Mouse (Mus musculus) neural tube, embryonic 14.5 days (tissue): ENCODE data around the gene Olfr588-ps1. TPM values are rescaled to one million over a fixed set of nuclear protein-coding genes. Genes with fewer than 3 reads are reported as not detected.
"Not testable (repeated sequence)": the region's sequence is repeated elsewhere in the genome, so short reads cannot be mapped to it uniquely, and the experiment has no call there.

Experiments
- ATAC-seq: fragments of 200-750 bp; cut with Nextera tagmentation; 2 replicates; pipeline ENCODE4 v1.8.0; 2017; ENCODE audit warnings: low read depth, mild to moderate bottlenecking, moderate TSS enrichment, moderate library complexity
- H3K27ac ChIP-seq: fragments of 300-500 bp; sonication (generic); 2 replicates; pipeline ENCODE4 v1.5.1; 2014; ENCODE audit warnings: low read depth, mild to moderate bottlenecking, control low read depth, low read length, moderate library complexity, mixed read lengths
- H3K27me3 ChIP-seq: fragments of 300-500 bp; sonication (generic); 2 replicates; pipeline ENCODE4 v1.6.1; 2014; ENCODE audit warnings: low read length; ENCODE audit not compliant: control insufficient read depth, insufficient read depth
- H3K36me3 ChIP-seq: fragments of 300-500 bp; sonication (generic); 2 replicates; pipeline ENCODE4 v1.6.1; 2014; ENCODE audit warnings: low read length, mixed read lengths; ENCODE audit not compliant: control insufficient read depth, insufficient read depth
- H3K4me1 ChIP-seq: fragments of 300-500 bp; sonication (generic); 2 replicates; pipeline ENCODE4 v1.6.1; 2014; ENCODE audit warnings: low read length; ENCODE audit not compliant: control insufficient read depth, insufficient read depth
- H3K4me2 ChIP-seq: fragments of 300-500 bp; sonication (generic); 2 replicates; pipeline ENCODE4 v1.6.1; 2014; ENCODE audit warnings: mild to moderate bottlenecking, low read depth, low read length, control low read depth
- H3K4me3 ChIP-seq: fragments of 300-500 bp; sonication (generic); 2 replicates; pipeline ENCODE4 v1.5.1; 2014; ENCODE audit warnings: low read depth, low read length, control low read depth, mixed read lengths
- H3K9ac ChIP-seq: fragments of 300-500 bp; sonication (generic); replicated peaks from 2 replicates; pipeline ENCODE4 v1.6.1; 2014; ENCODE audit warnings: low read depth, mild to moderate bottlenecking, control low read depth, low read length, mixed read lengths
- H3K9me3 ChIP-seq: fragments of 300-500 bp; sonication (generic); 2 replicates; pipeline ENCODE4 v1.6.1; 2016; ENCODE audit warnings: low read length; ENCODE audit not compliant: control insufficient read depth
- WGBS: fragments of 180-500 bp; shearing (Covaris S2); extraction: QIAGEN DNeasy Blood & Tissue Kit; methylation state at CpG from one replicate; pipeline ENCODE4 v1.1.7; 2014; 5-methylcytosine and 5-hydroxymethylcytosine counted together
- polyA plus RNA-seq: library from polyadenylated mRNA; unstranded; fragments of >200 nt; fragmentation: Nextera tagmentation; extraction: Ambion mirVana; gene quantifications from 2 replicates; pipeline ENCODE4 v1.2.1, GENCODE M21; 2014

Gene Olfr588-ps1
- not detected in 2 replicates for polyA plus RNA-seq

- 69% methylated on average over 1 of the region's 1 CpGs for WGBS
- no peaks in the 10 kb centered on the region for H3K4me1 ChIP-seq
- no peak for ATAC-seq
Measured at GRCm38 (mm10) chr7:103140579-103140978, at the start of gene Olfr588-ps1. Gene Olfr588-ps1 (plus strand): TSS chr7:103140879.

GRCm38 (mm10) chr7:103097420-103097819, 43.3 kb upstream of the Olfr588-ps1 start, which contains the start of gene Olfr585:
Gene Olfr585 (plus strand): TSS chr7:103097720.
- no peak within 1 kb of the TSS for H3K27ac ChIP-seq
- H3K4me2 ChIP-seq = no peak within 1 kb of the TSS
- no peak within 1 kb of the TSS for H3K9ac ChIP-seq
- no peaks in the 10 kb centered on the region for H3K27me3 ChIP-seq
- 93% methylated on average over 1 of the region's 1 CpGs for WGBS
- H3K36me3 ChIP-seq = no peaks in the 10 kb centered on the region
- no peak within 1 kb of the TSS for H3K4me3 ChIP-seq
- H3K9me3 ChIP-seq = no peaks in the 10 kb centered on the region
- ATAC-seq = no peak
- H3K4me1 ChIP-seq = no peaks in the 10 kb centered on the region

More at GRCm38 (mm10) chr7:103140579-103140978, at the start of gene Olfr588-ps1:
- Histone ChIP-seq H3K9ac (no peak within 1 kb of the TSS), H3K36me3 (no peaks in the 10 kb centered on the region), H3K27me3 (no peaks in the 10 kb centered on the region), H3K9me3 (no peaks in the 10 kb centered on the region), H3K27ac (no peak within 1 kb of the TSS), H3K4me2 (no peak within 1 kb of the TSS), H3K4me3 (no peak within 1 kb of the TSS)

- H3K9me3 ChIP-seq = no peaks in the 10 kb centered on the region
- H3K27ac ChIP-seq = no peak overlapping the region
- no peak overlapping the region for H3K9ac ChIP-seq
- no peak for ATAC-seq
- WGBS = 43% methylated on average over 3 of the region's 3 CpGs
- no peak overlapping the region for H3K4me3 ChIP-seq
- H3K36me3 ChIP-seq = no peaks in the 10 kb centered on the region
- H3K27me3 ChIP-seq = no peaks in the 10 kb centered on the region
- no peaks in the 10 kb centered on the region for H3K4me1 ChIP-seq
- H3K4me2 ChIP-seq = no peak overlapping the region
Measured at GRCm38 (mm10) chr7:103119406-103119805, 21.3 kb upstream of the Olfr588-ps1 start.

- ATAC-seq = no peak
- Histone ChIP-seq H3K9me3 (no peaks in the 10 kb centered on the region), H3K4me1 (no peaks in the 10 kb centered on the region), H3K27ac (no peak within 1 kb of the TSS), H3K4me3 (no peak within 1 kb of the TSS), H3K9ac (no peak within 1 kb of the TSS), H3K4me2 (no peak within 1 kb of the TSS), H3K27me3 (no peaks in the 10 kb centered on the region), H3K36me3 (no peaks in the 10 kb centered on the region)
- 94% methylated on average over 3 of the region's 3 CpGs for WGBS
Measured at GRCm38 (mm10) chr7:103125538-103125937, 15.1 kb upstream of the Olfr588-ps1 start, which contains the start of gene Olfr586. Gene Olfr586 (minus strand): TSS chr7:103125638.

- Histone ChIP-seq H3K9me3 (no peaks in the 10 kb centered on the region), H3K27me3 (no peaks in the 10 kb centered on the region), H3K4me1 (no peaks in the 10 kb centered on the region), H3K4me3 (no peak within 1 kb of the TSS), H3K27ac (no peak within 1 kb of the TSS), H3K36me3 (no peaks in the 10 kb centered on the region), H3K9ac (no peak within 1 kb of the TSS), H3K4me2 (no peak within 1 kb of the TSS)
- ATAC-seq = no peak
- 65% methylated on average over 2 of the region's 2 CpGs for WGBS
Measured at GRCm38 (mm10) chr7:103156256-103156655, 15.6 kb downstream of the Olfr588-ps1 start, which contains the start of gene Olfr589. Gene Olfr589 (minus strand): TSS chr7:103156356.

GRCm38 (mm10) chr7:103169697-103170096, 29.0 kb downstream of the Olfr588-ps1 start:
- Histone ChIP-seq H3K4me3 (no peak overlapping the region), H3K4me2 (no peak overlapping the region), H3K27ac (no peak overlapping the region), H3K27me3 (no peaks in the 10 kb centered on the region), H3K9me3 (no peaks in the 10 kb centered on the region), H3K9ac (no peak overlapping the region), H3K4me1 (no peaks in the 10 kb centered on the region), H3K36me3 (no peaks in the 10 kb centered on the region)
- WGBS = 82% methylated on average over 5 of the region's 5 CpGs
- ATAC-seq = no peak

GRCm38 (mm10) chr7:103178240-103178639, 37.6 kb downstream of the Olfr588-ps1 start, which contains the start of gene Olfr591:
Gene Olfr591 (minus strand): TSS chr7:103178340.
- Histone ChIP-seq H3K9ac (no peak within 1 kb of the TSS), H3K4me3 (no peak within 1 kb of the TSS), H3K27me3 (no peaks in the 10 kb centered on the region), H3K36me3 (no peaks in the 10 kb centered on the region), H3K9me3 (no peaks in the 10 kb centered on the region; the same call in 1 of the 2 replicates), H3K4me2 (no peak within 1 kb of the TSS), H3K27ac (no peak within 1 kb of the TSS), H3K4me1 (no peaks in the 10 kb centered on the region)
- WGBS = 93% methylated on average over 1 of the region's 1 CpGs
- no peak for ATAC-seq

GRCm38 (mm10) chr7:103184503-103184902, 43.8 kb downstream of the Olfr588-ps1 start, which contains the start of gene Olfr592:
Gene Olfr592 (plus strand): TSS chr7:103184803.
- H3K36me3 ChIP-seq, H3K27ac ChIP-seq, ATAC-seq, H3K27me3 ChIP-seq, H3K4me3 ChIP-seq, H3K9me3 ChIP-seq, H3K4me1 ChIP-seq, H3K9ac ChIP-seq, H3K4me2 ChIP-seq: not testable (repeated sequence)
- 73% methylated on average over 1 of the region's 1 CpGs for WGBS
